Mouse (Mus musculus) myocyte (in vitro differentiated cells): ENCODE data around the gene Gm3409.
"Not testable (repeated sequence)": the region's sequence is repeated elsewhere in the genome, so short reads cannot be mapped to it uniquely, and the experiment has no call there.

Source experiments
- CEBPB ChIP-seq: IDR thresholded peaks from 2 replicates; pipeline ENCODE4 v1.6.1; 2011; ENCODE audit warnings: mild to moderate bottlenecking, moderate library complexity; ENCODE audit not compliant: poor library complexity, insufficient read depth, severe bottlenecking
- MAX ChIP-seq: IDR thresholded peaks from one replicate; pipeline ENCODE4 v1.6.1; 2011; ENCODE audit warnings: low read depth, mild to moderate bottlenecking, control low read depth
- POLR2A ChIP-seq: IDR thresholded peaks from one replicate; pipeline ENCODE4 v1.6.1; 2011; ENCODE audit warnings: low read depth, mild to moderate bottlenecking, control low read depth, moderate library complexity; ENCODE audit not compliant: insufficient read length
- POLR2AphosphoS2 ChIP-seq: IDR thresholded peaks from one replicate; pipeline ENCODE4 v1.6.1; 2011; ENCODE audit warnings: low read depth, control low read depth; ENCODE audit not compliant: insufficient read length
- SRF ChIP-seq: IDR thresholded peaks from one replicate; pipeline ENCODE4 v1.6.1; 2011; ENCODE audit warnings: low read depth; ENCODE audit not compliant: control insufficient read depth, insufficient read length
- TCF12 ChIP-seq: IDR thresholded peaks from one replicate; pipeline ENCODE4 v1.6.1; 2011; ENCODE audit warnings: mild to moderate bottlenecking, control low read depth; ENCODE audit not compliant: poor library complexity, insufficient read depth, severe bottlenecking
- USF1 ChIP-seq: IDR thresholded peaks from one replicate; pipeline ENCODE4 v1.6.1; 2011; ENCODE audit warnings: low read depth, mild to moderate bottlenecking, control low read depth, moderate library complexity

DNA sequence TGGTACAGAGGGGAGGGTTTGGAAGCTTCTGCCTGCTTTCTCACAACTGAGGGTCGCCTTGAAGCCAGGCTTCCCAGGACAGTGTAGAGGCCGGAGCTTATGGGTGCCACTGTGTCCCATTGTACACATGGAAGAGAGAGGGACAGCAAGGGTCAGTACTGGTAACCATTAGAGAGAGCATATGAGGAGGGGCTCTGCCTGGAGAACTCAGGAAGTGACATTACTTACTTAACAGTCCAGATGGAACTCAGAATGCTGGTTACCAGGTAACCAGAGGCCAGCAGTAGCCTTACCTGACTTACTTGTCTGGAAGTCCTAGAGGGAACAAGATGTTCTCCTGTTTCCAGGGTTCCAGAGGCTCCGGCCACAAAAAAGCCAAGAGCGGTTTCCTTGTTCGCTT lies 35.3 kb upstream of the Gm3409 start, which contains the start of gene 4930449I24Rik:
- not testable (repeated sequence) for TF ChIP-seq MAX, POLR2A, USF1, SRF, TCF12, POLR2AphosphoS2, CEBPB
